Mouse (Mus musculus) bone marrow macrophage, adult 2 months (primary cell): ENCODE results near the gene Baz2b. TPM values are rescaled to one million over a fixed set of nuclear protein-coding genes. Genes with fewer than 3 reads are reported as not detected.

Source experiments
- H3K27ac ChIP-seq: 2 replicates; pipeline ENCODE4 v1.5.1; 2012; ENCODE audit warnings: low read depth, low read length; ENCODE audit not compliant: insufficient read depth
- H3K4me1 ChIP-seq: 2 replicates; pipeline ENCODE4 v1.6.1; 2012; ENCODE audit warnings: low read length; ENCODE audit not compliant: control insufficient read depth, insufficient read depth
- H3K4me3 ChIP-seq: 2 replicates; pipeline ENCODE4 v1.5.1; 2012; ENCODE audit warnings: mild to moderate bottlenecking, low read length, moderate library complexity; ENCODE audit not compliant: insufficient read depth
- CTCF ChIP-seq: IDR thresholded peaks from 2 replicates; pipeline ENCODE4 v1.5.1; 2012; ENCODE audit warnings: low read depth, mild to moderate bottlenecking, low read length, moderate library complexity
- POLR2A ChIP-seq: IDR thresholded peaks from 2 replicates; pipeline ENCODE4 v1.6.1; 2012; ENCODE audit warnings: mild to moderate bottlenecking, low read depth, low read length, borderline replicate concordance
- polyA plus RNA-seq: library from polyadenylated mRNA; stranded (reverse); fragments of >200 nt; gene quantifications from 2 replicates; pipeline ENCODE4 v1.2.4, GENCODE M21; 2012; ENCODE audit not compliant: missing spikeins, insufficient read depth, insufficient read length

Baz2b gene
- polyA plus RNA-seq, 1 experiment, result 64.7 TPM

- Histone ChIP-seq H3K4me3 (no peak overlapping the region), H3K27ac (no peak overlapping the region), H3K4me1 (no peaks in the 10 kb centered on the region)
- no peak for TF ChIP-seq CTCF
- TF ChIP-seq POLR2A, result no peak
Observed at GRCm38 (mm10) chr2:59993190-59993535, 216.5 kb downstream of the Baz2b start.

- H3K27ac ChIP-seq, result no peak overlapping the region
- no peak for TF ChIP-seq CTCF
- no peak for TF ChIP-seq POLR2A
- H3K4me1 ChIP-seq, result no peaks in the 10 kb centered on the region
- no peak overlapping the region for H3K4me3 ChIP-seq
Observed at GRCm38 (mm10) chr2:59992488-59993189, 217.0 kb downstream of the Baz2b start.

- no peaks in the 10 kb centered on the region for H3K4me1 ChIP-seq
- TF ChIP-seq POLR2A (no peak), CTCF (no peak)
- no peak overlapping the region for H3K27ac ChIP-seq
- H3K4me3 ChIP-seq, result no peak overlapping the region
Observed at GRCm38 (mm10) chr2:59991775-59992174, 217.9 kb downstream of the Baz2b start.

GRCm38 (mm10) chr2:59987521-59987920 lies 222.1 kb downstream of the Baz2b start:
- Histone ChIP-seq H3K4me1 (no peaks in the 10 kb centered on the region), H3K27ac (no peak overlapping the region), H3K4me3 (no peak overlapping the region)
- TF ChIP-seq POLR2A, result no peak

GRCm38 (mm10) chr2:59979488-59980220 lies 230.0 kb downstream of the Baz2b start:
- no peak overlapping the region for H3K27ac ChIP-seq
- H3K4me3 ChIP-seq, result no peak overlapping the region
- TF ChIP-seq CTCF (no peak), POLR2A (no peak)
- H3K4me1 ChIP-seq, result peaks cover 26% of the 10 kb centered on the region

GRCm38 (mm10) chr2:59976680-59977079 lies 233.0 kb downstream of the Baz2b start:
- Histone ChIP-seq H3K4me1 (peaks cover 35% of the 10 kb centered on the region), H3K27ac (peak overlapping the region; percentile 34; the same call in 1 of the 2 replicates), H3K4me3 (peak overlapping the region; percentile 4; the same call in 1 of the 2 replicates)
- no peak for TF ChIP-seq CTCF
- no peak for TF ChIP-seq POLR2A

- H3K4me3 ChIP-seq, result no peak overlapping the region
- TF ChIP-seq POLR2A (no peak), CTCF (no peak)
- no peak overlapping the region for H3K27ac ChIP-seq
- peaks cover 35% of the 10 kb centered on the region for H3K4me1 ChIP-seq
Observed at GRCm38 (mm10) chr2:59975772-59976171, 233.9 kb downstream of the Baz2b start.

- H3K27ac ChIP-seq, result no peak overlapping the region
- no peak overlapping the region for H3K4me3 ChIP-seq
- TF ChIP-seq CTCF, result no peak
- TF ChIP-seq POLR2A, result no peak
- peaks cover 30% of the 10 kb centered on the region for H3K4me1 ChIP-seq
Observed at GRCm38 (mm10) chr2:59973962-59974361, 235.7 kb downstream of the Baz2b start.

- no peak overlapping the region for H3K27ac ChIP-seq
- H3K4me3 ChIP-seq, result no peak overlapping the region
- TF ChIP-seq CTCF (no peak), POLR2A (no peak)
- peaks cover 34% of the 10 kb centered on the region for H3K4me1 ChIP-seq
Observed at GRCm38 (mm10) chr2:59973104-59973641, 236.5 kb downstream of the Baz2b start.

GRCm38 (mm10) chr2:59970511-59970910 lies 239.1 kb downstream of the Baz2b start:
- Histone ChIP-seq H3K4me1 (peaks cover 24% of the 10 kb centered on the region), H3K27ac (no peak overlapping the region), H3K4me3 (no peak overlapping the region)
- TF ChIP-seq CTCF (no peak), POLR2A (no peak)
